Mouse (Mus musculus): ENCODE measurements around the gene Efhc1. TPM values are rescaled to one million over a fixed set of nuclear protein-coding genes. Genes with fewer than 3 reads are reported as not detected.
A peak's percentile ranks its signal among the peaks of the same experiment; 100 is the strongest.

Efhc1 gene
- polyA plus RNA-seq, 1 experiment, result not detected

DNA sequence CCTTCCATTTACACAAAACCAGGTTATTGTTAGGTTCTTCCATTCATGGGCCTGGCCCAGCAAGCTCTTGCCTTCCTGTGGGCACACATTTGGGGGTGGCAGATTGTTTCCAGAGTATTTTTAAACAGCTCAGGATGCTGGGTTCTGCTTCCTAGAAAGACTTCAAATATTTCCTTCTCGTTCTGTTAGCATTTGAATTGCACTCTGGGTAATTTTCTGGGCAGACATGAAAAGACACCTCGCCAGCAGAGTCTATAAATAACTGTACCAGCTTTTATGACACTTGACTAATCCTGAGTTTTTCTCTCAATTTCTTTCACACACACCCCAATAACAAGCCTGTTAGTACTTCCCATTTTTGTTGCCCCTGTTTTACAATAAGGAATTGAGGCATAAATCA, 10.1 kb upstream of the Efhc1 start:
- Histone ChIP-seq H3K4me3 (replicated peaks) (no peak overlapping the region), H3K36me3 (replicated peaks; ENCODE audit: low read length) (no peaks in the 10 kb centered on the region), H3K27me3 (replicated peaks) (no peaks in the 10 kb centered on the region), H3K9me3 (peaks cover 4% of the 10 kb centered on the region; the same call in 1 of the 2 replicates), H3K4me1 (peaks cover 10% of the 10 kb centered on the region; the same call in 1 of the 2 replicates)
- no peak for TF ChIP-seq FLI1 (IDR thresholded peaks at IDR 0.05; ENCODE audit: low read length)

DNA sequence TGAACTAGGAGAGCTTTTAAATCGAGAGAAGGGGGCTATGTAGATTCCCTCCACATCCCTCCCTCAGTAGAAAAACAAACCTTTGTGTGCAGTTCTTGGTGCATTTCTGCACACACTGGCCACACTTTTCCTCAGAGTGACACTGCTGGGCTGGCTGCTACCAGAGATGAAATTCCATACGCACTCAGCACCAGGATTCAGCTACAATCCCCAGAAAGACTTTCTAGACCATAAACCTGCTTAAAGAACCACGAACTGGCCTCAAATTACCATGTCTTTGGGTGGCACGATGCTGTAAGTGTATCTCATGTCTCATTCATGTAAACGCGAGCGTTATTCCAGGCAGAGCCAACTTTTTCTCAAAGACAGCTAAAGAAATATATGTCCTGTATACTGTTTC, 9.6 kb upstream of the Efhc1 start:
- Histone ChIP-seq H3K4me3 (replicated peaks) (no peak overlapping the region), H3K27me3 (replicated peaks) (no peaks in the 10 kb centered on the region), H3K4me1 (peaks cover 10% of the 10 kb centered on the region; the same call in 1 of the 2 replicates), H3K36me3 (replicated peaks; ENCODE audit: low read length) (no peaks in the 10 kb centered on the region), H3K9me3 (peaks cover 7% of the 10 kb centered on the region; the same call in 1 of the 2 replicates)
- TF ChIP-seq GATA1 (IDR thresholded peaks at IDR 0.05; ENCODE audit: borderline replicate concordance, low read length) (no peak), FLI1 (IDR thresholded peaks at IDR 0.05; ENCODE audit: low read length) (no peak)

DNA sequence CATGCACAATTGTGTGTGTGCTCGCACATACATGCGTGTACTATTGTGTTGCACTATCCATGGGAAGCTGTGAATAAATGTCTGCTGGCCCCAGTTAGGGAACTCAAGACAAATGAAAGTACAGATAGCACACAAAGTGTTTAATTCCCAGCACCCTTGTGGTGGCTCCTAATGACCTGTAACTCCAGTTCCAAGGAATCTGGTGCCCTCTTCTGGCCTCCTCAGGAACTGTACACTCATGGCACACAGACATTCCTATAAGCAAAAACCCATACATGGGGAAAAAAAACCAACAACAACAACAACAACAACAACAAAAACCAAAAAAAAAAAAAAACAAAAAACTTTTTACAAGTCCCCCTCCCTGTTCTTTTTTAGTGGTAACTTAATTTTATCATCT, 8.4 kb upstream of the Efhc1 start:
- Histone ChIP-seq H3K4me3 (replicated peaks) (no peak overlapping the region), H3K9me3 (peaks cover 7% of the 10 kb centered on the region; the same call in 1 of the 2 replicates), H3K27me3 (replicated peaks) (no peaks in the 10 kb centered on the region), H3K4me1 (peaks cover 10% of the 10 kb centered on the region; the same call in 1 of the 2 replicates), H3K36me3 (replicated peaks; ENCODE audit: low read length) (no peaks in the 10 kb centered on the region)
- TF ChIP-seq FLI1 (IDR thresholded peaks at IDR 0.05; ENCODE audit: low read length) (no peak), GATA1 (IDR thresholded peaks at IDR 0.05; ENCODE audit: borderline replicate concordance, low read length) (no peak)

DNA sequence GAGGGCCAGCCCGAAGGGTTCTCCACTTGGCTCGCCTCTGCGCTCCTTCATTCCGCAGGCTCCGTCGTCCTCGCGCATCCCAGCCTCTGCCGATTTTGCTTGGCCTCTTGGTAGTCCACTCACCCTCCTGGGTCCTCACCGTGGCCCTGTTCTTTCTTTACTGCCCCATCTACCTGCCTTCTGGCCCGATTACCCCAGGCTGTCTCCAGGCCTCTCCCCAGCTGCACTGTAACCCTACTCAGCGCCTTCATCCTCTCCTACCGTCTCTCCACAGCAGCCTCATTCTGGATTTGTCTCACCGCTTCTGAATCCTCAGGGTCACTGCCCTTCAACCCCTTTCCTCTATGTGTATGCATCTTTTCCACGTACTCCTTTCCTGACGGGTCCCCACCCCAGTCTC, 373 bp downstream of the Efhc1 start:
- Histone ChIP-seq H3K36me3 (replicated peaks; ENCODE audit: low read length) (no peaks in the 10 kb centered on the region), H3K9me3 (no peaks in the 10 kb centered on the region), H3K27me3 (replicated peaks) (peaks cover 3% of the 10 kb centered on the region), H3K4me3 (replicated peaks) (peak overlapping the region; percentile 91), H3K4me1 (peaks cover 16% of the 10 kb centered on the region)
- TF ChIP-seq GATA1 (IDR thresholded peaks at IDR 0.05; ENCODE audit: borderline replicate concordance, low read length) (no peak), FLI1 (IDR thresholded peaks at IDR 0.05; ENCODE audit: low read length) (no peak)

DNA sequence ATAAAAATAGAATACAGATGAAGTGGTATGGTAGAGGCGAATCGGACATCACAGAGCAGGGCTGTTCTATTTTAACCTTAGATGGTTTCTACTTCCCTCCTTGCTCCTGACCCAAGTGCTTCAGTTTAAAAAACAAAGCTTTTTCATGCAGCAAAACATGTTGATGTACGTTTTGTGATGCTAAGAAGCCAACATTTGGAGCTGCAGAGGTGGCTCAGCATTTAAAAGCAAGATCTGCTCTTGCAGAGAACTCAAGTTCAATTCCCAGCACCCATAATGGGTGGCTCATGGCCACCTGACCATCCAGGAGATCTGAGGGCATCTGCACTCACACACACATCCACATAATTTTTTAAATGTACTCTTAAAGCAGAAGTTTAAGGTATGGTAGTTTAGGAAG, 3.5 kb downstream of the Efhc1 start:
- Histone ChIP-seq H3K9me3 (no peaks in the 10 kb centered on the region), H3K27me3 (replicated peaks) (peaks cover 1% of the 10 kb centered on the region), H3K36me3 (replicated peaks; ENCODE audit: low read length) (no peaks in the 10 kb centered on the region), H3K4me1 (peaks cover 20% of the 10 kb centered on the region), H3K4me3 (replicated peaks) (no peak overlapping the region)
- TF ChIP-seq FLI1 (IDR thresholded peaks at IDR 0.05; ENCODE audit: low read length), result no peak

DNA sequence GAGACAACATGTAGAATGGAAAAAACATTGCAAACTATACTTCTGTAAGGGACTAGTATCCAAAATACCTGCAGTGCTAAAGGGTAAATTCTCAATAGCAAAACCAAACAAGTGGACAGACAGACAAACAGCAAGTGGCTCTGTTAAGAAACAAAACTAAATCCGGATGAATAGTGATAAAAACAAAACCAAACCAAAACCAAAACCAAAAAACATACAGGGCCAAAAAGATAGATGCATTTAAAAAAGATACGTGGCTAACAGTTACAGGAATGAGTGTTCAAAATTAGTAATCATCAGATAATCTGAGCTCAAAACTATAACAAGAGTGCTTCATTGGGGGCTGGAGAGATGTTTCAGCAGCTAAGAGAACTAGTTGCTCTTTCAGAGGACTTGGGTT, 18.2 kb downstream of the Efhc1 start:
- Histone ChIP-seq H3K27me3 (replicated peaks) (no peaks in the 10 kb centered on the region), H3K4me1 (peaks cover 19% of the 10 kb centered on the region), H3K36me3 (replicated peaks; ENCODE audit: low read length) (no peaks in the 10 kb centered on the region), H3K4me3 (replicated peaks) (no peak overlapping the region), H3K9me3 (0 out of 2 replicates have a peak, but pooled peaks cover 2% of the 10 kb centered on the region)
- TF ChIP-seq FLI1 (IDR thresholded peaks at IDR 0.05; ENCODE audit: low read length) (no peak), GATA1 (IDR thresholded peaks at IDR 0.05; ENCODE audit: borderline replicate concordance, low read length) (no peak)

DNA sequence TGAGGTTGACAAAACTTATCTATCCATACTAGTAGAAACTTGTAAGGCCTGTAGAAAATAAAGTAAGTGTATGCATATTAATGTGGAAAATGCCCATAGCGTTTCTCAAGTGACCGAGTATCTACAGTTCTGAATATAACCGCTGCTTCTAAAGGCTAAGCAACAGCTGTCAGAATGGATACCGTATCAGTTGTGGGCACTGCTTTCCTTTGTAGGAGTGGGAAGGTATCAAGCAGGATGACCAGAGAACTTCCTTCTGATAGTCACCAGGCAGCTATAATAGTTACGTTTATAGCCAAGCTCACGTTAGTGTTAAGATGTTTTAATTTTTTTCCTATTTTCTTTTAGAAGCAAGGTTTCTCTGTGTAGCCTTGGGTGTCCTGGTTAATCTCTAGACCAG, 22.0 kb downstream of the Efhc1 start:
- TF ChIP-seq GATA1 (IDR thresholded peaks at IDR 0.05; ENCODE audit: borderline replicate concordance, low read length), result no peak
- no peak for TF ChIP-seq FLI1 (IDR thresholded peaks at IDR 0.05; ENCODE audit: low read length)
- Histone ChIP-seq H3K27me3 (replicated peaks) (no peaks in the 10 kb centered on the region), H3K9me3 (peaks cover 7% of the 10 kb centered on the region; the same call in 1 of the 2 replicates), H3K4me3 (replicated peaks) (peak overlapping the region; percentile 28), H3K4me1 (peaks cover 22% of the 10 kb centered on the region), H3K36me3 (replicated peaks; ENCODE audit: low read length) (peaks cover 2% of the 10 kb centered on the region)

DNA sequence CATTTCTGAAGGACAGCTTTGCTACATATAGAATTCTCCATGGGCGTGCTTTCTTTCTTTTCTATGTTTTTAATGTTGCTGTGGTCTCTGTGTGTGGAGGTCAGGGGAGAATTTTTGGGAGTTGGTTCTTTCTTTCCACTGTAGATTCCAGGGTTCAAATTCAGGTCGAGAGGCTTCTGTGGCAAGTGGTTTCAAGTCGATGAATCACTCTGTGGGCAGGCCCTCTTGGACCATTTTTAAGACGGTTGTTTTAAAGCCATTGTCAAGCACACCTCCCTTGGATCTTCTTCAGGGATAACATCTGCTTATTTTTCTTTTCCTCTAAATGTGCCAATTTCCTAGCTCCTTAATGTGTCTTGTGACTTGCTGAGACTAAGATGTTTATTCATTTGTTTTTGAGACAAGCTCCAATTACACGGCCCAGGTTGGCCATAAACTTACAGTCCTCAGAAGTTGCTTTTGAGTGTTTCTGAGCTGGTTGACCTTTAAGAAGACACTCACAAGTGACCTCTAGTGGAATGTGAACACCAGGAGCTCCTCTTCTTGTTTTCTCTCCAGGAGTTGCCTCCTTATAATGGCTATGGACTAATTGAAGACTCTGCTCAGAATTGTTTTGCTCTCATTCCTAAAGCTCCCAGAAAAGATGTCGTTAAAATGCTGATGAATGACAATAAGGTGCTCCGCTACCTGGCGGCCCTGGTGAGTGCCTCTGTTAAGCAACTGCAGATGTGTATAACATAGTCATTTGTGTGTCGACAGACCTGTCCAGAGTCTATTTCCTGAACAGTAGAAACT, 23.1 kb downstream of the Efhc1 start:
- Histone ChIP-seq H3K36me3 (replicated peaks; ENCODE audit: low read length) (peaks cover 2% of the 10 kb centered on the region), H3K4me3 (replicated peaks) (no peak overlapping the region), H3K9me3 (peaks cover 7% of the 10 kb centered on the region; the same call in 1 of the 2 replicates), H3K27me3 (replicated peaks) (no peaks in the 10 kb centered on the region), H3K4me1 (peaks cover 22% of the 10 kb centered on the region)
- TF ChIP-seq GATA1 (IDR thresholded peaks at IDR 0.05; ENCODE audit: borderline replicate concordance, low read length) (no peak), FLI1 (IDR thresholded peaks at IDR 0.05; ENCODE audit: low read length) (no peak)

DNA sequence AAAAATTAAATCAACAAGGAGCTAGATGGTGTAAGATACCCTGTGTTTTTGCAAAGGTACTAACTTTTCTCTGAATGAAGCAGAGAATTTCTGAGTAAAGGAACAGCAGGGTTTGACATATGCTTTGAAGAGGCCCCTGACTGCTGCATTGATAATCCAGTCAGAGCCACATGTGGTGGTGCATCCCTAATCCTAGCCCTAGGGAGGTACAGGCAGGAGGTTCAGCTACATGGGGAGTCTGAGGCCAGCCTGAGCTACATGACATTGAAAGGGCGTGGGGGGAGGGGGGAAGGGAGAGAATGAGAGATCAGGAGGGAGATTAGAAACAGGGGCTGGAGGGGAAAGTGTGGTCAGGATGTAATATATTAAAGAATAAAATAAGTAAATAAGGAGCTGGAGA, 29.1 kb downstream of the Efhc1 start:
- H3K27me3 ChIP-seq (replicated peaks), result no peaks in the 10 kb centered on the region
- peaks cover 9% of the 10 kb centered on the region for H3K4me1 ChIP-seq
- TF ChIP-seq FLI1 (IDR thresholded peaks at IDR 0.05; ENCODE audit: low read length), result no peak
- H3K36me3 ChIP-seq (replicated peaks; ENCODE audit: low read length), result peaks cover 2% of the 10 kb centered on the region
- no peak overlapping the region for H3K4me3 ChIP-seq (replicated peaks)
- peaks cover 7% of the 10 kb centered on the region; the same call in 1 of the 2 replicates for H3K9me3 ChIP-seq

DNA sequence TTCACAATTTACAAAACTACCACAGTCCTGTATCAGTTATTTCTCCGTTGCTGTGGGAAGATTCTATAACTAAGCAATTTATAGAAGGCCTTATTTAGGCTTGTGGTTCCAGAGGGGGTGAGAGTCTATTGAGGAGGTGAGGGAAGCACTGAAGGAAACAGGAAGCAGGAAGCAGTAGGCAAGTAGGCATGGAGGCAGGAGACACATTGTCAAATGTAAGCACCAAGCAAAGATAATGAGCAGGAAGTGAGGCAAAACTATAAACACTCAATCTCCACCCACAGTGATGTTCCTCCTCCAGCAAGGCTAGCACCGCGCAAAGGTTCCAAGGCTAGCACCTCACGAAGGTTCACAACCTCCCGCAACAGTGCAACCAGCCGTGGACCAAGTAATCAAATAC, 30.3 kb downstream of the Efhc1 start:
- Histone ChIP-seq H3K4me1 (peaks cover 11% of the 10 kb centered on the region), H3K27me3 (replicated peaks) (no peaks in the 10 kb centered on the region), H3K4me3 (replicated peaks) (no peak overlapping the region), H3K36me3 (replicated peaks; ENCODE audit: low read length) (no peaks in the 10 kb centered on the region), H3K9me3 (no peaks in the 10 kb centered on the region)
- no peak for TF ChIP-seq GATA1 (IDR thresholded peaks at IDR 0.05; ENCODE audit: borderline replicate concordance, low read length)
- TF ChIP-seq FLI1 (IDR thresholded peaks at IDR 0.05; ENCODE audit: low read length), result no peak
